8 mouse cellular contexts compared by ENCODE assay signal in the genomic region with DNA sequence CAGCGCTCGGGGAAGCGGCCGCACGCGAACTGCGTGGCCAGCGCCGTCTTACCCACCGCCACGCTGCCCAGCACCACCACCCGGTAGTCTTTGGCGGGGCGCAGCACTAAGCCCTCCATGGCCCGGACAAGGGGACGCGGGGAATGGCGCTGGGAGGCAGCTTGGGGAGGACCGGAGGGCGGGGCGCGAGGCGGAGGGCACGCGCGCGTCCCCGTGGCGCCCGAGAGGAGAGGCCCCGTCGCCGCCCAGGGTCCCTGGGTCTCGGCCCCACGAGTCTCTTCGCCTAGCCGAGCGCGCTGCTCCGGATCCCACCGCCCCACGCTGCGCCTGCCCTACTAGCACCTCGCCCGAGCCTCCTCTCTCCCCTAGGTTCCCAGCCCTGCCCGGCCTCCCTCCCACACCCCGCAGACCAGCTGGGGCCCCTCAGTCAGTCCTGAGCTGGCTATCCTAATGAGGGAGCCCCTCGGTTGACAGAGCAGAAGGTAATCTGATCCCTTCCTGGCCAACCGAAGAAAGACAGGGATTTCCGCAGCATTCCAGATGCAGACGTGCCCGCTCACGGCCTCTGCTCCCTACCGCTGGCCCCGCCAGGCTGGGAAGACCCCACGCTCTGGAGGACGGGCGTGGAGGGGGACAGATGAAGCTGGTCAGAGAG. TPM values are rescaled to one million over a fixed set of nuclear protein-coding genes. Genes with fewer than 3 reads are reported as not detected.
DNase-seq lines count a peak whose midpoint lies in the region; ATAC-seq and TF ChIP-seq lines count a peak whose summit lies in the region.

A gene (minus strand): TSS at position 172 of the 655 bp plus-strand sequence.

- H3K27me3 ChIP-seq in heart, embryonic 14.5 days (ENCODE audit: control insufficient read depth, insufficient read depth, low read length), result peaks cover 64% of the 10 kb centered on the region
- H3K27me3 ChIP-seq in limb, embryonic 12.5 days, result peaks cover 73% of the 10 kb centered on the region
- H3K27me3 ChIP-seq in neural tube, embryonic 13.5 days, result peaks cover 78% of the 10 kb centered on the region

- no peak within 1 kb of the TSS for H3K27ac ChIP-seq in cortical plate, adult 2 months (ENCODE audit: insufficient read depth, low read length)
- no peak within 1 kb of the TSS for H3K27ac ChIP-seq in heart, embryonic 14.5 days (replicated peaks in 1 of 2; ENCODE audit: control insufficient read depth in 1 of 2, insufficient read depth in 1 of 2, low read depth in 2 of 2, low read length in 2 of 2)
- no peak within 1 kb of the TSS for H3K27ac ChIP-seq in limb, embryonic 12.5 days
- no peak within 1 kb of the TSS for H3K27ac ChIP-seq in neural tube, embryonic 13.5 days (replicated peaks)

- H3K4me1 ChIP-seq in lung, adult 2 months (ENCODE audit: control insufficient read depth, insufficient read depth, low read length), result peaks cover 7% of the 10 kb centered on the region; the same call in 1 of the 2 replicates
- H3K4me1 ChIP-seq in cortical plate, adult 2 months (ENCODE audit: control insufficient read depth, insufficient read depth, low read length), result no peaks in the 10 kb centered on the region
- peaks cover 3 to 21% of the 10 kb centered on the region in 2 experiments for H3K4me1 ChIP-seq in heart, embryonic 14.5 days (ENCODE audit: control insufficient read depth in 2 of 2, insufficient read depth in 2 of 2, low read length in 2 of 2)
- peaks cover 43% of the 10 kb centered on the region for H3K4me1 ChIP-seq in limb, embryonic 12.5 days (replicated peaks)
- H3K4me1 ChIP-seq in neural tube, embryonic 13.5 days (replicated peaks), result peaks cover 29% of the 10 kb centered on the region

- H3K36me3 ChIP-seq in heart, embryonic 14.5 days (ENCODE audit: control insufficient read depth, insufficient read depth, low read length), result no peaks in the 10 kb centered on the region
- no peaks in the 10 kb centered on the region for H3K36me3 ChIP-seq in limb, embryonic 12.5 days
- H3K36me3 ChIP-seq in neural tube, embryonic 13.5 days, result no peaks in the 10 kb centered on the region

- H3K9me3 ChIP-seq in heart, embryonic 14.5 days (ENCODE audit: control insufficient read depth, low read length), result no peaks in the 10 kb centered on the region
- H3K9me3 ChIP-seq in limb, embryonic 12.5 days, result no peaks in the 10 kb centered on the region
- H3K9me3 ChIP-seq in neural tube, embryonic 13.5 days, result no peaks in the 10 kb centered on the region

- peak within 1 kb of the TSS; percentile 0 for H3K4me3 ChIP-seq in lung, adult 2 months (replicated peaks; ENCODE audit: extremely low read depth, low read depth, low read length)
- peak within 1 kb of the TSS; percentile 19 for H3K4me3 ChIP-seq in cortical plate, adult 2 months (ENCODE audit: insufficient read depth, low read length)
- H3K4me3 ChIP-seq in heart, embryonic 14.5 days (ENCODE audit: control insufficient read depth in 1 of 2, insufficient read depth in 1 of 2, low read depth in 1 of 2, low read length in 2 of 2), result peak within 1 kb of the TSS; percentile 48 to 53
- H3K4me3 ChIP-seq in limb, embryonic 12.5 days (replicated peaks), result peak within 1 kb of the TSS; percentile 52
- H3K4me3 ChIP-seq in neural tube, embryonic 13.5 days, result peak within 1 kb of the TSS; percentile 39

- no peak for TF ChIP-seq CTCF in lung, adult 2 months (IDR thresholded peaks at IDR 0.05; ENCODE audit: insufficient read depth, low read length)
- TF ChIP-seq CTCF in cortical plate, adult 2 months (IDR thresholded peaks at IDR 0.05; ENCODE audit: extremely low read depth, insufficient read depth, low read length), result no peak

- no peak for TF ChIP-seq POLR2A in lung, adult 2 months (IDR thresholded peaks at IDR 0.05; ENCODE audit: borderline replicate concordance, extremely low read depth, low read depth, low read length)
- no peak for TF ChIP-seq POLR2A in cortical plate, adult 2 months (IDR thresholded peaks at IDR 0.05; ENCODE audit: extremely low read depth, insufficient read depth, low read length)

- H3K4me2 ChIP-seq in heart, embryonic 14.5 days (ENCODE audit: low read length), result peak within 1 kb of the TSS; percentile 91
- H3K4me2 ChIP-seq in limb, embryonic 12.5 days, result peak within 1 kb of the TSS; percentile 87
- H3K4me2 ChIP-seq in neural tube, embryonic 13.5 days, result peak within 1 kb of the TSS; percentile 63

- DNase-seq in lung, adult 2 months, result no peak
- no peak for DNase-seq in lung, postnatal 36 days
- no peak for DNase-seq in natural killer cell, adult 2 months (ENCODE audit: low spot score in 2 of 2)

- 1% methylated on average over 51 of the region's 58 CpGs for WGBS in lung, adult 2 months
- WGBS in heart, embryonic 14.5 days, result under 1% methylated on average over 54 of the region's 58 CpGs
- under 1% methylated on average over 43 of the region's 58 CpGs for WGBS in limb, embryonic 12.5 days
- WGBS in neural tube, embryonic 13.5 days, result under 1% methylated on average over 56 of the region's 58 CpGs

- ATAC-seq in heart, embryonic 14.5 days (ENCODE audit: insufficient number of reproducible peaks, insufficient read depth, low FRiP score, low read depth), result peak; percentile 25; the same call in 1 of the 2 replicates
- ATAC-seq in limb, embryonic 12.5 days (ENCODE audit: insufficient number of reproducible peaks, insufficient read depth, low FRiP score, low TSS enrichment, low read depth), result peak; percentile 84
- ATAC-seq in neural tube, embryonic 13.5 days (ENCODE audit: low read depth), result peak; percentile 64
- ATAC-seq in megakaryocyte progenitor cell, adult 5-6 weeks (replicated peaks; ENCODE audit: poor library complexity), result no peak

- H3K9ac ChIP-seq in heart, embryonic 14.5 days (ENCODE audit: low read length), result peak within 1 kb of the TSS; percentile 60
- H3K9ac ChIP-seq in limb, embryonic 12.5 days (replicated peaks), result peak within 1 kb of the TSS; percentile 58
- peak within 1 kb of the TSS; percentile 56 for H3K9ac ChIP-seq in neural tube, embryonic 13.5 days

RNA-seq across cellular contexts. Expression of the gene that starts here (rescaled TPM):
- 0.12 and 0.31 TPM in 2 replicates for polyA plus RNA-seq in lung, adult 2 months (2012; rRNA removed)
- polyA plus RNA-seq in cortical plate, adult 2 months (2012; rRNA removed), result 6.3 and 9.1 TPM in 2 replicates
- polyA plus RNA-seq in heart, embryonic 14.5 days (2014; fragmentation: Nextera tagmentation; extraction: Ambion mirVana), result 1.1 and 1.4 TPM in 2 replicates
- polyA plus RNA-seq in limb, embryonic 12.5 days (2016; fragmentation: Nextera tagmentation; extraction: Ambion mirVana), result 11.0 and 12.8 TPM in 2 replicates
- polyA plus RNA-seq in neural tube, embryonic 13.5 days (2015; fragmentation: Nextera tagmentation; extraction: Ambion mirVana), result 1.6 TPM in 2 replicates
- total RNA-seq in megakaryocyte progenitor cell, adult 5-6 weeks (2015), result not detected in 2 replicates
- not detected in 2 replicates for total RNA-seq in megakaryocyte progenitor cell, adult 5-6 weeks (2017)

Comparison
In these comparisons a context has a peak if more than half of its experiments do, and no peak if none do; other contexts are left out.
1. H3K4me3 ChIP-seq: peak in every context shown above with its lines; median percentile 52 in limb, embryonic 12.5 days; 50 in heart, embryonic 14.5 days; 39 in neural tube, embryonic 13.5 days; 19 in cortical plate, adult 2 months; 0 in lung, adult 2 months.